Mouse (Mus musculus): ENCODE data around the gene Abtb2. TPM values are rescaled to one million over a fixed set of nuclear protein-coding genes. Genes with fewer than 3 reads are reported as not detected.

Abtb2 gene
- total RNA-seq, 1 experiment, result 5.5 TPM

DNA sequence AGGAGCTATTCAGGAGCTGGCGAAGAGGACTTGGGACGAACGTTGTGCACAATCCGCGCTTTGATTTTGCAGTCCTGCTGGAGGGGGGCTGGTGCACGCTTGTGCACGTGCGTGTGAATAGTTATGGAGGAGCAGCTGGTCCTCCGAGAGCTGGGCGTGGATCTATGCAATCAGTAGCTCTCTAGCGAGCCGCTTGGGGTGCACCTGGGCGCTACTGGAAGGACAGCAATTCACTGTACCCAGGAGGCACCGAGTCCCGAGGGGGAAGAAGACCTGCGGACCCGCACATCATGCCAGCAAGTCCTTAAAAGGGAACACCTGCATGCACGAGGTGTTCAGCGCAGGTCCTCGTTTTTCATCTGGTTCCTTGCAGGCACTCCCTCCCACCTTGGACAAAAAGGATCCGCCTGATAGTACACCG lies 929 bp upstream of the Abtb2 start:
- Histone ChIP-seq H3K9ac (ENCODE audit: insufficient read depth, low read depth, low read length, poor library complexity, severe bottlenecking) (peak overlapping the region; percentile 6; the same call in 1 of the 2 replicates), H3K4me3 (ENCODE audit: insufficient read depth in 1 of 2, low read depth in 1 of 2, low read length in 2 of 2, poor library complexity in 1 of 2, severe bottlenecking in 1 of 2) (peak overlapping the region; percentile 5 to 92; a peak in 3 of 4 replicates), H3K9me3 (ENCODE audit: control insufficient read depth, insufficient read depth, low read depth, low read length) (no peaks in the 10 kb centered on the region), H3K36me3 (ENCODE audit: control insufficient read depth, insufficient read depth, low read length, poor library complexity, severe bottlenecking) (no peaks in the 10 kb centered on the region), H3K4me1 (ENCODE audit: control insufficient read depth in 2 of 2, insufficient read depth in 2 of 2, low read length in 2 of 2, poor library complexity in 1 of 2) (no peaks in the 10 kb centered on the region), H3K27ac (ENCODE audit: insufficient read depth, low read depth, low read length, poor library complexity, severe bottlenecking) (no peak overlapping the region)
- TF ChIP-seq ZNF384 (IDR thresholded peaks at IDR 0.05; ENCODE audit: low read depth, low read length) (no peak), HCFC1 (IDR thresholded peaks at IDR 0.05; ENCODE audit: borderline replicate concordance, insufficient read depth, low read length) (no peak), CHD2 (IDR thresholded peaks at IDR 0.05; ENCODE audit: low read depth, low read length) (no peak), MAFK (IDR thresholded peaks at IDR 0.05; ENCODE audit: insufficient read depth, low read depth, low read length) (no peak), ZC3H11A (IDR thresholded peaks at IDR 0.05; ENCODE audit: borderline replicate concordance, low read depth, low read length) (no peak)
- no peak for DNase-seq (ENCODE audit: low read depth, low spot score)
- in situ Hi-C loops (cut with MboI; ENCODE audit: low sequenced_read_pairs in 2 of 2, unreplicated experiment in 2 of 2), result loop anchor here in 1 of 2 experiments (5.0 to 10.0 kb wide), 3 partner anchors 152 to 430 kb away; no protein-coding TSS in a partner anchor

DNA sequence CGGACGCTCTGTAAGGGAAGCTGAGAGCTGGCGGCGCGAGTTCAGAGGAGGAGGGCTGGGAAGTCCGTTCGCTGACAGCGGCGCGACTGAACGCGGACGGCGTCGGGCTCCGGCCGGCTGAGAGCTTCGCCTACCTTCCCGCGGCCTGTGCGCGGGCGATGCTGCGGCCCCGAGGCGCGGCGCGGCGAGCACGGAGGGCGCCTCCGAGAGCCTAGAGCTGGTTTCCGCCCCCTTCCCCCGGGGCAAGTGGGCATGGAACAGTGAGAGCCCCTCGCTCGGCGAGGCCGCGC lies 258 bp downstream of the Abtb2 start:
- Histone ChIP-seq H3K36me3 (ENCODE audit: control insufficient read depth, insufficient read depth, low read length, poor library complexity, severe bottlenecking) (no peaks in the 10 kb centered on the region), H3K4me1 (ENCODE audit: control insufficient read depth in 2 of 2, insufficient read depth in 2 of 2, low read length in 2 of 2, poor library complexity in 1 of 2) (no peaks in the 10 kb centered on the region), H3K4me3 (ENCODE audit: insufficient read depth in 1 of 2, low read depth in 1 of 2, low read length in 2 of 2, poor library complexity in 1 of 2, severe bottlenecking in 1 of 2) (peak overlapping the region; percentile 58 to 92), H3K27ac (ENCODE audit: insufficient read depth, low read depth, low read length, poor library complexity, severe bottlenecking) (no peak overlapping the region), H3K9ac (ENCODE audit: insufficient read depth, low read depth, low read length, poor library complexity, severe bottlenecking) (peak overlapping the region; percentile 80), H3K9me3 (ENCODE audit: control insufficient read depth, insufficient read depth, low read depth, low read length) (no peaks in the 10 kb centered on the region)
- no peak for DNase-seq (ENCODE audit: low read depth, low spot score)
- TF ChIP-seq HCFC1 (IDR thresholded peaks at IDR 0.05; ENCODE audit: borderline replicate concordance, insufficient read depth, low read length) (0 out of 2 replicates have a peak, but pooled peaks have one; percentile 33), ZC3H11A (IDR thresholded peaks at IDR 0.05; ENCODE audit: borderline replicate concordance, low read depth, low read length) (no peak)
- in situ Hi-C loops (cut with MboI; ENCODE audit: low sequenced_read_pairs in 2 of 2, unreplicated experiment in 2 of 2), result loop anchor here in 1 of 2 experiments (5.0 to 10.0 kb wide), 3 partner anchors 151 to 428 kb away; no protein-coding TSS in a partner anchor

DNA sequence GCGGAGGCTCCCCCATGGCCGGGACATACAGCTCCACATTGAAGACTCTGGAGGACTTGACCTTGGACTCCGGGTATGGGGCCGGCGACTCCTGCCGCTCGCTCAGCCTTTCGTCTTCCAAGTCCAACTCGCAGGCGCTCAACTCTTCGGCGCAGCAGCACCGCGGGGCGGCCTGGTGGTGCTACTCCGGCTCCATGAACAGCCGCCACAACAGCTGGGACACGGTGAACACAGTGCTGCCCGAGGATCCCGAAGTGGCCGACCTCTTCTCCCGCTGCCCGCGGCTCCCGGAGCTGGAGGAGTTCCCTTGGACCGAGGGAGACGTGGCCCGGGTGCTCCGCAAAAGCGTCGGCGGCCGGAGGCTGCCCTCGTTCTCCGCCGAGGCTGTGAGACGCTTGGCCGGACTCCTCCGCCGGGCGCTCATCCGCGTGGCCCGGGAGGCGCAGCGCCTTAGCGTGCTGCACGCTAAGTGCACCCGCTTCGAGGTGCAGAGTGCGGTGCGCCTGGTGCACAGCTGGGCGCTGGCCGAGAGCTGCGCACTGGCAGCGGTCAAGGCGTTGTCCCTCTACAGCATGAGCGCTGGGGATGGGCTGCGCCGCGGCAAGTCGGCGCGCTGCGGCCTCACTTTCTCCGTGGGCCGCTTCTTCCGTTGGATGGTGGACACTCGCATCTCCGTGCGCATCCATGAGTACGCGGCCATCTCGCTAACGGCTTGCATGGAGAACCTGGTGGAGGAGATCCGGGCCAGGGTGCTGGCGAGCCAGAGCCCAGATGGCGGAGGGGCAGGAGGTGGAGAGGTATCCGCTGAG lies 807 bp downstream of the Abtb2 start:
- TF ChIP-seq ZC3H11A (IDR thresholded peaks at IDR 0.05; ENCODE audit: borderline replicate concordance, low read depth, low read length) (no peak), ZNF384 (IDR thresholded peaks at IDR 0.05; ENCODE audit: low read depth, low read length) (no peak), CHD2 (IDR thresholded peaks at IDR 0.05; ENCODE audit: low read depth, low read length) (no peak), MAFK (IDR thresholded peaks at IDR 0.05; ENCODE audit: insufficient read depth, low read depth, low read length) (no peak), HCFC1 (IDR thresholded peaks at IDR 0.05; ENCODE audit: borderline replicate concordance, insufficient read depth, low read length) (no peak)
- H3K36me3 ChIP-seq (ENCODE audit: control insufficient read depth, insufficient read depth, low read length, poor library complexity, severe bottlenecking), result no peaks in the 10 kb centered on the region
- H3K4me1 ChIP-seq (ENCODE audit: control insufficient read depth in 2 of 2, insufficient read depth in 2 of 2, low read length in 2 of 2, poor library complexity in 1 of 2), result no peaks in the 10 kb centered on the region
- in situ Hi-C loops (cut with MboI; ENCODE audit: low sequenced_read_pairs in 2 of 2, unreplicated experiment in 2 of 2), result loop anchor here in 1 of 2 experiments (5.0 to 10.0 kb wide), 3 partner anchors 150 to 428 kb away; no protein-coding TSS in a partner anchor
- H3K9ac ChIP-seq (ENCODE audit: insufficient read depth, low read depth, low read length, poor library complexity, severe bottlenecking), result peak overlapping the region; percentile 80
- no peak overlapping the region for H3K27ac ChIP-seq (ENCODE audit: insufficient read depth, low read depth, low read length, poor library complexity, severe bottlenecking)
- DNase-seq (ENCODE audit: low read depth, low spot score), result no peak
- H3K4me3 ChIP-seq (ENCODE audit: insufficient read depth in 1 of 2, low read depth in 1 of 2, low read length in 2 of 2, poor library complexity in 1 of 2, severe bottlenecking in 1 of 2), result peak overlapping the region; percentile 58 to 92
- no peaks in the 10 kb centered on the region for H3K9me3 ChIP-seq (ENCODE audit: control insufficient read depth, insufficient read depth, low read depth, low read length)

DNA sequence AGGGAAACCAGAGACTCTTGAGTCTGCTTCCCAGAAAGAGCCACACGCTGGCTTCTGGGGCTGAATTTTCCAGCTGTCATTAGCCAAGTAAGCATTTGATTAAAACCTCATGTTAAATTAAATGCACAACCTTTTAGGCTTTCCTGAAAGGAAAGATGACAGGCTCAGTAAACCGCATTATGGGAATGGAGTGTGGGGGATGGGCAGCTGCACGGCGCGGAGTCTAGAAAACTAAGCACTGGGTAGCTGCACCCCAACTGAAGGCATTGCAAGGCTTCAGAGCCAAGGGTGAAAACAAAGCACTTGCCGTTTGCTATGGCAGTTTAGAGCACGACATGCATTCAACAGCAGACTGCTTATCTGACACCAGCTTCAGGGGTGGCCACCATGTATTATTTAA lies 2.1 kb downstream of the Abtb2 start:
- in situ Hi-C loops (cut with MboI; ENCODE audit: low sequenced_read_pairs in 2 of 2, unreplicated experiment in 2 of 2), result loop anchor here in 1 of 2 experiments (5.0 to 10.0 kb wide), 3 partner anchors 149 to 427 kb away; no protein-coding TSS in a partner anchor
- Histone ChIP-seq H3K4me3 (ENCODE audit: insufficient read depth in 1 of 2, low read depth in 1 of 2, low read length in 2 of 2, poor library complexity in 1 of 2, severe bottlenecking in 1 of 2) (no peak overlapping the region), H3K27ac (ENCODE audit: insufficient read depth, low read depth, low read length, poor library complexity, severe bottlenecking) (no peak overlapping the region), H3K9me3 (ENCODE audit: control insufficient read depth, insufficient read depth, low read depth, low read length) (no peaks in the 10 kb centered on the region), H3K9ac (ENCODE audit: insufficient read depth, low read depth, low read length, poor library complexity, severe bottlenecking) (no peak overlapping the region), H3K4me1 (ENCODE audit: control insufficient read depth in 2 of 2, insufficient read depth in 2 of 2, low read length in 2 of 2, poor library complexity in 1 of 2) (no peaks in the 10 kb centered on the region), H3K36me3 (ENCODE audit: control insufficient read depth, insufficient read depth, low read length, poor library complexity, severe bottlenecking) (no peaks in the 10 kb centered on the region)
- TF ChIP-seq ZC3H11A (IDR thresholded peaks at IDR 0.05; ENCODE audit: borderline replicate concordance, low read depth, low read length) (no peak), HCFC1 (IDR thresholded peaks at IDR 0.05; ENCODE audit: borderline replicate concordance, insufficient read depth, low read length) (no peak), CHD2 (IDR thresholded peaks at IDR 0.05; ENCODE audit: low read depth, low read length) (no peak), MAFK (IDR thresholded peaks at IDR 0.05; ENCODE audit: insufficient read depth, low read depth, low read length) (no peak), ZNF384 (IDR thresholded peaks at IDR 0.05; ENCODE audit: low read depth, low read length) (no peak)
- no peak for DNase-seq (ENCODE audit: low read depth, low spot score)

Data from ES-E14 (cell line).